Mouse (Mus musculus) myocyte (in vitro differentiated cells): Measurements from ENCODE around the gene Cd80. TPM values are rescaled to one million over a fixed set of nuclear protein-coding genes. Genes with fewer than 3 reads are reported as not detected.

ENCODE experiments used
- H3K27me3 ChIP-seq: one replicate; pipeline ENCODE4 v1.6.1; 2011; ENCODE audit not compliant: control insufficient read depth, insufficient read depth, insufficient read length
- H3K36me3 ChIP-seq: one replicate; pipeline ENCODE4 v1.6.1; 2011; ENCODE audit not compliant: control insufficient read depth, insufficient read depth
- H3K4me2 ChIP-seq: one replicate; pipeline ENCODE4 v1.6.1; 2011; ENCODE audit warnings: low read depth, control low read depth
- H3K4me3 ChIP-seq: one replicate; pipeline ENCODE4 v1.5.1; 2011; ENCODE audit warnings: mild to moderate bottlenecking, control low read depth, moderate library complexity
- H3K79me2 ChIP-seq: one replicate; pipeline ENCODE4 v1.6.1; 2011; ENCODE audit not compliant: control insufficient read depth, insufficient read depth
- H3ac ChIP-seq: one replicate; pipeline ENCODE4 v1.6.1; 2011; ENCODE audit not compliant: control insufficient read depth, insufficient read length
- CEBPB ChIP-seq: IDR thresholded peaks from 2 replicates; pipeline ENCODE4 v1.6.1; 2011; ENCODE audit warnings: mild to moderate bottlenecking, moderate library complexity; ENCODE audit not compliant: poor library complexity, insufficient read depth, severe bottlenecking
- E2F4 ChIP-seq: IDR thresholded peaks from one replicate; pipeline ENCODE4 v1.6.1; 2011; ENCODE audit warnings: mild to moderate bottlenecking, control low read depth, moderate library complexity; ENCODE audit not compliant: insufficient read depth
- MAX ChIP-seq: IDR thresholded peaks from one replicate; pipeline ENCODE4 v1.6.1; 2011; ENCODE audit warnings: low read depth, mild to moderate bottlenecking, control low read depth
- MYOD1 ChIP-seq, 3 experiments: IDR thresholded peaks; one replicate each; pipeline ENCODE4 v1.6.1; 2011; ENCODE audit warnings: control low read depth in 2 of 3, low read depth in 2 of 3, mild to moderate bottlenecking in 2 of 3, moderate library complexity in 1 of 3; ENCODE audit not compliant: insufficient read length in 2 of 3, control insufficient read depth in 1 of 3
- MYOG ChIP-seq, 3 experiments: IDR thresholded peaks; one replicate each; pipeline ENCODE4 v1.6.1; 2011; ENCODE audit warnings: control low read depth in 2 of 3, low read depth in 2 of 3, mild to moderate bottlenecking in 2 of 3; ENCODE audit not compliant: insufficient read length in 2 of 3, control insufficient read depth in 1 of 3, insufficient read depth in 1 of 3
- POLR2A ChIP-seq: IDR thresholded peaks from one replicate; pipeline ENCODE4 v1.6.1; 2011; ENCODE audit warnings: low read depth, mild to moderate bottlenecking, control low read depth, moderate library complexity; ENCODE audit not compliant: insufficient read length
- POLR2AphosphoS2 ChIP-seq: IDR thresholded peaks from one replicate; pipeline ENCODE4 v1.6.1; 2011; ENCODE audit warnings: low read depth, control low read depth; ENCODE audit not compliant: insufficient read length
- REST ChIP-seq: IDR thresholded peaks from one replicate; pipeline ENCODE4 v1.6.1; 2011; ENCODE audit warnings: mild to moderate bottlenecking, control low read depth, moderate library complexity; ENCODE audit not compliant: insufficient read depth, insufficient read length
- SRF ChIP-seq: IDR thresholded peaks from one replicate; pipeline ENCODE4 v1.6.1; 2011; ENCODE audit warnings: low read depth; ENCODE audit not compliant: control insufficient read depth, insufficient read length
- TCF12 ChIP-seq: IDR thresholded peaks from one replicate; pipeline ENCODE4 v1.6.1; 2011; ENCODE audit warnings: mild to moderate bottlenecking, control low read depth; ENCODE audit not compliant: poor library complexity, insufficient read depth, severe bottlenecking
- TCF3 ChIP-seq: IDR thresholded peaks from one replicate; pipeline ENCODE4 v1.6.1; 2011; ENCODE audit warnings: low read depth, control low read depth; ENCODE audit not compliant: insufficient read length
- USF1 ChIP-seq: IDR thresholded peaks from one replicate; pipeline ENCODE4 v1.6.1; 2011; ENCODE audit warnings: low read depth, mild to moderate bottlenecking, control low read depth, moderate library complexity
- polyA plus RNA-seq: library from polyadenylated mRNA; unstranded; fragments of >200 nt; fragmentation: generic; extraction: Trizol; gene quantifications from one replicate; pipeline ENCODE4 v1.2.1, GENCODE M21; 2012; ENCODE audit warnings: missing spikeins

Gene Cd80
- polyA plus RNA-seq, 1 experiment: 27.1 TPM

DNA sequence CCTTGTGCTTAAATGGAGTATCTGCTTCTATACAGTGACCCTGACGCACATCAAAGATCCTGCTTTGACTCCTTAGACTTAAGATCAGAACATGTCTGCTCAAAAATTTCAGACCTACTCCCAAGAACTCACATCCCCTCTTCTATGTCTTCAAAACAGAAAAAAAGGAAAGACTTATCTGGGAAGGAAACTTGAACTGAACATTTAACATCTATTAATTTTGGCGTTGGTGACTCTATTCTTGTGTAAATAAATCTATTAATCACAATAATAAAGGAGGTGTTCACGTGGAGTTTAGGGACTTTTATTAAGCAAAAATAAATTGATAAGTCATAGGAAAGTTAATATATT lies 2.2 kb upstream of the Cd80 start:
- no peak for TF ChIP-seq MAX
- no peak for TF ChIP-seq POLR2A
- TF ChIP-seq MYOD1 (IDR thresholded peaks at IDR 0.05; ENCODE audit: control insufficient read depth in 1 of 3, insufficient read length in 2 of 3, low read depth in 2 of 3): no peak
- no peak for TF ChIP-seq CEBPB
- no peak for TF ChIP-seq SRF
- TF ChIP-seq REST: no peak
- no peak for TF ChIP-seq E2F4
- no peak for TF ChIP-seq TCF12
- TF ChIP-seq POLR2AphosphoS2: no peak
- no peak for TF ChIP-seq USF1
- TF ChIP-seq TCF3: no peak
- TF ChIP-seq MYOG (IDR thresholded peaks at IDR 0.05; ENCODE audit: control insufficient read depth in 1 of 3, insufficient read depth in 1 of 3, insufficient read length in 2 of 3, low read depth in 2 of 3): no peak
- peak overlapping the region; percentile 87 for H3K4me2 ChIP-seq
- H3K79me2 ChIP-seq: peaks cover 19% of the 10 kb centered on the region
- H3K27me3 ChIP-seq: no peaks in the 10 kb centered on the region
- H3ac ChIP-seq: peak overlapping the region; percentile 59
- peaks cover 23% of the 10 kb centered on the region for H3K36me3 ChIP-seq
- peak overlapping the region; percentile 82 for H3K4me3 ChIP-seq

GRCm38 (mm10) chr16:38453952-38454351 lies 1.4 kb upstream of the Cd80 start:
- TF ChIP-seq E2F4 (no peak), POLR2A (no peak), REST (no peak), MAX (no peak), MYOG (IDR thresholded peaks at IDR 0.05; ENCODE audit: control insufficient read depth in 1 of 3, insufficient read depth in 1 of 3, insufficient read length in 2 of 3, low read depth in 2 of 3) (no peak), USF1 (no peak)
- peaks cover 21% of the 10 kb centered on the region for H3K79me2 ChIP-seq
- no peaks in the 10 kb centered on the region for H3K27me3 ChIP-seq
- no peak overlapping the region for H3ac ChIP-seq
- H3K4me2 ChIP-seq: no peak overlapping the region
- no peak overlapping the region for H3K4me3 ChIP-seq
- H3K36me3 ChIP-seq: peaks cover 16% of the 10 kb centered on the region

GRCm38 (mm10) chr16:38454533-38455254 lies 667 bp upstream of the Cd80 start:
- TF ChIP-seq CEBPB (no peak), MYOG (IDR thresholded peaks at IDR 0.05; ENCODE audit: control insufficient read depth in 1 of 3, insufficient read depth in 1 of 3, insufficient read length in 2 of 3, low read depth in 2 of 3) (no peak), POLR2AphosphoS2 (no peak), E2F4 (no peak), POLR2A (no peak), MYOD1 (IDR thresholded peaks at IDR 0.05; ENCODE audit: control insufficient read depth in 1 of 3, insufficient read length in 2 of 3, low read depth in 2 of 3) (no peak), REST (no peak), SRF (no peak), TCF3 (no peak), MAX (no peak), TCF12 (no peak), USF1 (no peak)
- Histone ChIP-seq H3K4me3 (no peak overlapping the region), H3K27me3 (no peaks in the 10 kb centered on the region), H3K4me2 (no peak overlapping the region), H3K36me3 (peaks cover 10% of the 10 kb centered on the region), H3K79me2 (peaks cover 29% of the 10 kb centered on the region), H3ac (no peak overlapping the region)

DNA sequence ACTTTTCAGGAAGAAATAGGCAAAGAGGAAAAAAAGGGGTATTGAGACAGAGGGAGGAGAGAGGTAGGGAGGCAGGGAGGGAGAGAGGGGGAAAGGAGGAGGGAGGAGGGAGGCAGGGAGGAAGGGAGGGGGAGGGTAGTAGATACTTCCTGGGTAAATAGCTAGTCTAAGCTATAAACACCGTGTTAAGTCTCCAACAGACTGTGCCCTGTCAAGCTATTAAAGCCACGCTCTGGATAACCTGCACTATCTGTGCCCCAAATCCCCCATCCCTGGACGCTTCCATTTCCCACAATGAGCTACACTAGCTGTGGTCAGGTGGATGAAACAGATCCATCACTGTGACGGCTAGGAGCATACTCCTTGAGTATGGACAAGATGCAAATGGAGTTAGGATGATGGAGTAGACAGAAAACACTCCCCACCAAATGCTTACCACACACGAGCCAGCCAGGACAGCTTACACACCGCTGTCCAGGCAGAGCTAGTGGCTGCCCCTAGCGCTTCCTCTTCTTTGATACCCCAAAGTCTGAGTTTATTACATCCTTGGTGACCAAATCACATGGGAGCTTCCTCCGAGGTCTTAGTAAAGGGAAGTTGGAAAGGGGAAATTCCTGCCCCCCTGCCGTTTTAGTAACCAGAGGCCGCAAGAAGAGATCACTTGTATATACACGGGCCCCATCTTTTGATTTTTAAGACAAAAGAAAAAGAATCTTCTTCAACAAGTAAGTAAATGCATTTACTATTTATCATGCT lies 1.6 kb downstream of the Cd80 start:
- Histone ChIP-seq H3K36me3 (no peaks in the 10 kb centered on the region), H3ac (no peak overlapping the region), H3K79me2 (peaks cover 37% of the 10 kb centered on the region), H3K4me3 (no peak overlapping the region), H3K4me2 (no peak overlapping the region), H3K27me3 (no peaks in the 10 kb centered on the region)
- TF ChIP-seq USF1 (no peak), CEBPB (no peak), POLR2AphosphoS2 (no peak), TCF3 (no peak), MYOG (IDR thresholded peaks at IDR 0.05; ENCODE audit: control insufficient read depth in 1 of 3, insufficient read depth in 1 of 3, insufficient read length in 2 of 3, low read depth in 2 of 3) (no peak), REST (no peak), SRF (no peak)
